Mouse (Mus musculus): ENCODE data around the gene Oxsr1.
"Not testable (repeated sequence)": the region's sequence is repeated elsewhere in the genome, so short reads cannot be mapped to it uniquely, and the experiment has no call there.

The Oxsr1 gene

DNA sequence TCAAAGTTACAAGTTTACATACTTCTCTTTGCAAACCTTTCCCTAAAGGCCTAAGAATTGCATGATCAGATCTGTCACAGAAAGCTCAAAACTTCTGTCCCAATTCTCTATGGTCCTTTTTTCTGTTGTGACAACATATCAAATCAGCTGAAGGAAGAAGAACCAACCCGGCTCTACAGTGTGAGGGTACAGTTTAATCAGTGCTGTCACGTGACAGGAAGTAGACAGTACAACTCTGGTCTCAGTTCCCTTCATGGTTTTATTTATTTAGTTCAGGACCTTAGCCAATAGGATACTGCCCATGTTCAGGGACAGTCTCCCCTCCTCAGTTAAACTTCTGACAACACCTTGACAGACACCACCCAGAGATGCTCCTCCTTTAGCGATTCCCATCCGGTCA is 102.0 kb downstream of the Oxsr1 start:
- POLR2A ChIA-PET = no interaction called here

DNA sequence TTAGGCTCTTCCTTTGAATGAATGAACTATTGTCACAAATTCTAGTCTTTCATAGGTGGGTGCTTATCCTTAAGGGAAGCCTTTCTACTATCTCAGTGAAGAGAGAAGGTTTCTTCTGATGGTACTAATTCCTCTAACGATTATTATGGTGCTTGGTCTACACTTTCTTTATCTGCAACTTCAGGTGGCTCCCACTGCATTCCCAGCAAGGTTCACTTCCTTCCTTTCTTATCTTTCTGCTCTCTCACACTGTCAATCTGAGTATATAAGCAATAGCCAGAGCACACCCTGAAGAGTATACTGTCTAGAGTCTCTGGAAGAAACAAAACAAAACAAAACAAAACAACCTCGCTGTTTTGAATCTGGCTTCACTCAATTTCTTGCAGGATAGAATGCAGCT is 102.6 kb downstream of the Oxsr1 start:
- ChIA-PET POLR2A (no interaction called here), CTCF (interaction anchor here in 1 of 4 experiments (0.6 kb wide), 1 partner anchor 712 kb away, joined by 3 read pairs; no protein-coding TSS in a partner anchor)

More for the DNA sequence above, 102.0 kb downstream of the Oxsr1 start:
- CTCF ChIA-PET = no interaction called here

DNA sequence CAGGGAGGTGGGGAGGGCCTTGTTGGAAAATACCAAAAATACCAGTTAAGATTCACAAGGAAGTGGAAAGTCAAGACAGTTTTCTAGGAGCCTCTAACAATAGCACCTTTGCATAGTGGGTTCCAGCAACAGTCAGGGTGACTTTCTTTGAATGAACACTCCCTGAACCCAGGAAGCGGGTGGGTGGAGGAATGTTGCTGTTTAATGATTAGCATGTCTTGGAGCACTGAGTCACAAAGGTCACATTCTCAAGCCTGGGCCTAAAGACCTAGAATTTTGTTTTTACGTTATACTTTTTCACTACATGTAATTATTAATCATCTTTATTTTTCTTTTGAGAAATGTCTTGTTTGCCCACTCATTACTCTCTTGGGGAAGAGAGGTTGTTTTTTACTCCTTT is 106.9 kb downstream of the Oxsr1 start:
- POLR2A ChIA-PET, CTCF ChIA-PET: not testable (repeated sequence)

DNA sequence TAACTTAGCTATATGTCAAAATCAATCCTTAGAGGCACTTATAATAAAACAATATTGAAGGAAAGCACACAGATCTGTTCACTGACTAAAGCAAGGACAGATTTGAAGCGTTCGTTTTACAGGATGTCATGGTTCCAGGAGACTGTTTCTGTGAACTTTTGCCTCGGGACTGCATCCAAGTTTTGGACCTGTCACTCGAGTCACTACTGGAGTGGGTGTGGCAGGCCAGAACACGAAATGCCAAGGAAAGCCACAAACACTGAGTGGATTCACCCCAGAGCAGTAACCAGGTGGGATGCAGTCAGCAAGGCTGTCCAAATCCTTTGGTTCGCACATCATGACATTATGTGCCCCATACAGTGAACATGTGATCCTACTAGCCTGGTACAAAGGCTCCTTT is 107.6 kb downstream of the Oxsr1 start:
- ChIA-PET CTCF (no interaction called here), POLR2A (interaction anchor here in 2 of 4 experiments (0.8 to 1.1 kb wide), 3 partner anchors 10 to 106 kb away, joined by 3 read pairs; no protein-coding TSS in a partner anchor)

DNA sequence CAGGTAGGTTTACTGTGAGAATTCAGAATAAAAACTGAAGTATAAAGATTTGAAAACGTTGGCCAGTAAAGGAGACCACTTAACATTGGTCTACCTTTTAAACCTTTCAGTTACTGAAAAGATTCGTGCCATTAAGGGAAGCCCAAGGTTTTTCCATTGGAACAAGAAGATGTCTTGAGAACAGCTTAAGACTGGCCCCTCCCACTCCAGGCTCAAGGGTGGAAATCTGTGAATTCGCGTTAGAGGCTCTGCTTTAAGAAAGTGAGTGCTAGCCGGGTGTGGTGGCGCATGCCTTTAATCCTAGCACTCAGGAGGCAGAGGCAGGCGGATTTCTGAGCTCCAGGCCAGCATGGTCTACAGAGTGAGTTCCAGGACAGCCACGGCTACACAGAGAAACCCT is 109.2 kb downstream of the Oxsr1 start:
- ChIA-PET CTCF (no interaction called here), POLR2A (interaction anchor here in 1 of 4 experiments (1.1 kb wide), 1 partner anchor 37 kb away, joined by 3 read pairs; no protein-coding TSS in a partner anchor)

DNA sequence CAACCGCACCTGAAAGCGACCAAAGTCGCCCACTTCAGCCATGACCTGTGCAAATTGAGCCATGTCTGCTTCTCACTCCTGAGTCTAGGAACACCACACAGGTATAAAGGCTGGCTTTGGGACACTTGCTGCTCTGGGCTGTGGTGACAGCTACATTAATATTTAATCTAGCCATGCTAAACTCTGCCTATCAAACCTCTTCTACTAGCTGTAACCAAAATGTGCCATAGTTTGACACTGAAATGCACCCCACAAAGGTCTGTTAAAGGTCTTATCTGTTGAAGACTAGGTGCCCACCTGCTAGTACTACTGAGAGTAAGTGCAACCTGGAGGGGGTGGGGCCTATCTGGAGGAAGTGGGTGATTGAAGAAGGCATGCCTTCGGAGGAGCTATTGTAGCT is 113.2 kb downstream of the Oxsr1 start, which contains the start of gene Slc22a13:
TSS of gene Slc22a13 (minus strand) at position 101 of the 400 bp plus-strand sequence.
- ChIA-PET CTCF (no interaction called here), POLR2A (no interaction called here)

DNA sequence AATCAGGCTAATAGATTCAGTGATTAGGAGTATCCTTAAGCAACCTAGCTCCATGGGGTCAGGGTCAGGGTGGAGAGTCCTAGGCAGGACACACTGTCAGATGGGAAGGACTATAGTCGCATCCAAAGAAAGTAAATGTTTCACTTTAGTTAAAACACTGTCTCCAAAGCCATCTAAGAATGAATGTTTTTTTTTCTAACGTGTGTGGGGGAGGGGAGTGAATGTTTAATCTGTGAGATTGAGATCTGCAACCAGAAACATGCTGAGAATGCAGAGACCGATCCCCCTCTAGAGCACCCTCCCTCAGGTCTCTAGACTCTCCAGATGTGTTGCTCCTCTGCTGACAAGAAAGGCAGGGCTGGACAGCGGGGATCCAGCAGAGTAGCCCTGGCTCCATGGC is 115.1 kb downstream of the Oxsr1 start:
- POLR2A ChIA-PET = no interaction called here
- CTCF ChIA-PET = interaction anchor here in 1 of 4 experiments (0.5 kb wide), 1 partner anchor 223 kb away, joined by 3 read pairs; no protein-coding TSS in a partner anchor

DNA sequence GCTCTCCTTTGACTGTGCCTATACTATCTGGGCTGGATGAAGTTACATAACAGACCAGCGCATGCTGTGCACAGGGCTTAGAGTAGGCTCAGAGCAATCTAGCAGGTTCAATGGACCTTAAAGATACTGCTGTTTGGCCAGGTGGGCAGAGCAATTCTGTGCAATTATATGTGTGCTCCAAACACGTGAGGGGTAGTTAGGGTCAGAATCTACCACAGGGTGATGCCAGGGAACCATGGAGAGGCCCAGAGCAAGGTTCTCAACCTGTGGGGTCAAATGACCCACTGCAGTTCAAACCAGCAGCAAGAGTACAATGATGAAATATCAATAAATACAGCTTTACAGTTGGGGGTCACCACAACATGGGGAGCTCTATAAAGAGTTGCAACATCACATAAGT is 115.6 kb downstream of the Oxsr1 start:
- POLR2A ChIA-PET = no interaction called here
- CTCF ChIA-PET = interaction anchor here in 2 of 4 experiments (0.5 to 0.9 kb wide), 2 partner anchors 15 to 684 kb away, joined by 3 read pairs; no protein-coding TSS in a partner anchor

DNA sequence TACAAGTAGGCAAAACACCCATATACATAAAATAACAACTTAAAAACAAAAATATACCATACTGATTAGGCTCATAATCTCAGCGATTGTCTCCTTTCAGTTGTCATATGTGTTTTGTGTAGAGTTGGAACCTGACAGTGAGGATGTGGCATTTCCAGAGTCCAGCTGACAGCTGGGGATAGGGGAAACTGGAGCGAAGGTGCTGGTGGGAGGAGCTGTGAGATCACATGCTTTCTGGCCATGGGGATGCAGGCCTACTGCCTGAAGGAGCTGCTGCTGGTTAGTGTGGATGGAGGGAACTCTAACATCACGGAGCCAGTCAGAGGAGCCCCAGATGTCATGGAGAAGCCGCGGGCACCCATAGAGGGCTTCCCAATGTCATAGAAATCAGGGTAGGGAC is 116.5 kb downstream of the Oxsr1 start:
- CTCF ChIA-PET = interaction anchor here in 2 of 4 experiments (0.5 to 0.9 kb wide), 2 partner anchors 14 to 685 kb away, joined by 3 read pairs; no protein-coding TSS in a partner anchor

DNA sequence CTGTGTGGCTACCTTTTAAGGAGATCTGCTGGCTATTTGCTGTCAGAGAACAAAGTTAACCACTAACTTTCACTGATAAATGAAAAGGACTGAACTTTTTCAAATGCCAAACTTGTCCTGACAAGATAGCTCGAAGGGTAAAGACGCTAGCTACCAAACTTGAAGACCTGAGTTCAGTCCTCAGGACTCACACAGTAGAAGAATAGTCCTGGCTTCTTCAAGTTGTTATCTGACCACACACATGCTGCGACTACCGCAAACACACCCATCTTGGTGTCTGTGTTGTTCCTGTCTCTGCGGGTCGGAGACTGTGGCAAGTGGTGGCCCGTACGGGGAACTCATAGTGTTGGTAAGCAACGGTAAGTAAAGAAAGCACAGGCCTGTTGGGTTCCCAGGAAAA is 118.6 kb downstream of the Oxsr1 start:
- ChIA-PET CTCF (interaction anchor here in 1 of 4 experiments (0.7 kb wide), 1 partner anchor 272 kb away, joined by 3 read pairs; no protein-coding TSS in a partner anchor), POLR2A (no interaction called here)

More for the DNA sequence above, 116.5 kb downstream of the Oxsr1 start:
- POLR2A ChIA-PET = no interaction called here

DNA sequence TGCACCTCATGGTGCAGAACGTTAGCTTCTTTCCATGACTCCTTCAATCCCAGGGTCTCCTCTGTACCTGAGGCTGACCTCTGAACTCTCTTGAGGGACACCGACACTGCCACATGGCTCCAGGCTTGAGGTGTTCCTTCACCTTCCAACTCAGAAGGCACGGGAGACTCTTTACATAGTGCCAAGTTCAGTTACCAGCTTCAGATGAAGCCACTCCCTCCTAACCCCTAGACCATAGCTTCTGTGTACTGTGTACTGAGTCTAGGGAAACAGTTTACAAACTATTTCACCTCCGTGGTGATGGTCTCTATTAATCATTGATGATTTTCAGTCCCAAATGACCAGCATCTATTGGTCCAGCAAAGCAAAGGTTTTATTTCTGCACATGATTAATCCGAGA is 120.6 kb downstream of the Oxsr1 start:
- POLR2A ChIA-PET = no interaction called here
- CTCF ChIA-PET = interaction anchor here in 2 of 4 experiments (1.2 to 1.4 kb wide), 2 partner anchors 9 to 94 kb away, joined by 4 read pairs; no protein-coding TSS in a partner anchor

DNA sequence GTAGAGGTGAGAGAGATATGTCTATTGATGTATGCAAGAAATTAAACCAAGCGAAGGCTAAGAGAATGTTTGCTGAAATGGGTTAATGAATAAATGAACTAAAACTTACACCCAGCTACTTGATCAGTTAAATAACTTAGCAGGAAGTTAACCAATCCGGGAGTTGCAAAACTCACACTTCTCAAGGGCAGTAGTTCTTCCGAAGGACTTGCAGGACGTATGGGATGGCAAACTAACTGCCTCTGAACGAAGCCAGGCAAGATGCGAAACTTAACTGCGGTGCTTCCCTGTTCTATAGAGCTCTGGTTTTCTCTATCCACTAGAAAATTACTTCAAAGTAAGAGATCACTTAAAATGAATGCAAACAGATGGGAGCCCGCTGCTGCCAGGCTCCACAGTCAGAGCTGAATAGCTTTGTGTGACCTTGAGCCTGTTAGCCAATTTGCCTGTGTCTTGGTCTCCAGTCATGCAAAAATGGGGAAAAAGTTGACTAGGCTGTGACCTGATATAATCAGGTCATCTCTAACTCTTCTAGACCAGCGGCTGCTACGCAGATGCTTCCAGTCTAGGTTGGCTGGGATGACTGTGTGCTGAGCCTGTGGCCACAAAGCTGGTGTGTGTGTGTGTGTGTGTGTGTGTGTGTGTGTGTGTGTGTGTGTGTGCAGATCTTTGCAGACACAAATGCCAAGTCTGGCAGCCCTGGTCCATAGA is 122.9 kb downstream of the Oxsr1 start:
- POLR2A ChIA-PET = no interaction called here
- CTCF ChIA-PET = interaction anchor here in 1 of 4 experiments (0.7 kb wide), 1 partner anchor 459 kb away, joined by 4 read pairs; no protein-coding TSS in a partner anchor

DNA sequence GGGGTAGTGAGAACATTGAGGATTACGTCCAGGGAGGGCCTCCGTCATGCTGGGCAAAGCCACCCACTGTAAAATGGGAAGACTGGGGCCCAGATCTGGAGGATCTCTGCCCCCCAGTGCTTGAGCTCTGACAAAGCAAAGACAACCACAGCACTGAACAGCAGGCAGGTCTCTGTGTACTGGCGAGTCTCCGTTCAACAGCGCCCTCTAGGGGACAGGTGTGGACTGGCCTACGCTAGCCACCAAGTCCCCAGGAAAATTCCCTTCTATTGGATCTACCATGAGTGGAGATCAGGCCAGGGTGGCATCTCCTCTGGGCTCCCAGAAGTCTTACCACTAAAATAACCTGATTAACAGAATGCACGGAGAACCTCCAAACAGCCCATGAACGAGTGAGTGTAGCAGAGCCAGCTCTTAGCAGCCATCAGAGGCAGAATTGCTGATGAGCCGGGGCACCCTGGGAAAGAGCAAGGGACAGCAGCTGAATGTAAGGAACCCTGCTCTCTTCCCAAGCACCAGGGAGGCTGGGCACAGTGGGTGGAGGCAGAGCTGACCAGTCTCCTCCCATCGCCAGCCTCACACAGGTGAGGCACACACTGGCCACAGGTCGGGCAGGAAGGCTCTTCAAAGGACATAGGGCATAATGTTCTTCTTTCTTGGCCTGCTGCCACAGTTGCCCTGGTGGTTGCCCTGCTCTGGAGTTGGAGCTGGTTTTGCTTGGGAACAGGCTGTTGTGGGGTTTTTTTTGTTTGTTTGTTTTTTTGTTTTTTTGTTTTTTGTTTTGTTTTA is 129.8 kb downstream of the Oxsr1 start:
- POLR2A ChIA-PET = interaction anchor here in 1 of 4 experiments (0.7 kb wide), 2 partner anchors 28 to 1675 kb away, joined by 5 to 11 read pairs; no protein-coding TSS in a partner anchor
- CTCF ChIA-PET = interaction anchor here (0.5 to 2.0 kb wide), 30 partner anchors 8 to 1237 kb away, joined by 3 to 12 read pairs (median 4); partner anchors contain the start of gene Acaa1b (in 2 of the 4)
